Mouse (Mus musculus): ENCODE results near the gene Slc2a4. TPM values are rescaled to one million over a fixed set of nuclear protein-coding genes. Genes with fewer than 3 reads are reported as not detected.
A peak's percentile ranks its signal among the peaks of the same experiment; 100 is the strongest.

Gene Slc2a4
- polyA plus RNA-seq, 1 experiment from 2014 or later = 19.0 TPM

GRCm38 (mm10) chr11:69910177-69910576, 37.8 kb downstream of the Slc2a4 start:
- ATAC-seq (ENCODE audit: insufficient read depth) = no peak
- TF ChIP-seq CTCF (IDR thresholded peaks at IDR 0.05; ENCODE audit: low read depth) = no peak
- Histone ChIP-seq H3K36me3 (ENCODE audit: insufficient read depth) (peaks cover 88% of the 10 kb centered on the region), H3K4me3 (ENCODE audit: low read depth, low read length) (no peak overlapping the region), H3K4me1 (ENCODE audit: insufficient read depth) (no peaks in the 10 kb centered on the region), H3K27me3 (ENCODE audit: insufficient read depth, low read length) (no peaks in the 10 kb centered on the region), H3K4me2 (no peak overlapping the region), H3K27ac (ENCODE audit: low read depth) (no peak overlapping the region), H3K9me3 (ENCODE audit: low read depth, low read length) (no peaks in the 10 kb centered on the region), H3K9ac (no peak overlapping the region)
- DNase-seq = no peak
- 91% methylated on average over 8 of the region's 8 CpGs for WGBS

- no peak overlapping the region for H3K4me2 ChIP-seq
- DNase-seq = no peak
- no peaks in the 10 kb centered on the region for H3K9me3 ChIP-seq (ENCODE audit: low read depth, low read length)
- TF ChIP-seq CTCF (IDR thresholded peaks at IDR 0.05; ENCODE audit: low read depth) = no peak
- no peaks in the 10 kb centered on the region for H3K4me1 ChIP-seq (ENCODE audit: insufficient read depth)
- H3K27ac ChIP-seq (ENCODE audit: low read depth) = no peak overlapping the region
- peaks cover 93% of the 10 kb centered on the region for H3K36me3 ChIP-seq (ENCODE audit: insufficient read depth)
- no peak overlapping the region for H3K4me3 ChIP-seq (ENCODE audit: low read depth, low read length)
- H3K27me3 ChIP-seq (ENCODE audit: insufficient read depth, low read length) = no peaks in the 10 kb centered on the region
- WGBS = 89% methylated on average over 5 of the region's 5 CpGs
- H3K9ac ChIP-seq = no peak overlapping the region
- ATAC-seq (ENCODE audit: insufficient read depth) = no peak
Observed at GRCm38 (mm10) chr11:69909174-69909573, 38.8 kb downstream of the Slc2a4 start.

DNA sequence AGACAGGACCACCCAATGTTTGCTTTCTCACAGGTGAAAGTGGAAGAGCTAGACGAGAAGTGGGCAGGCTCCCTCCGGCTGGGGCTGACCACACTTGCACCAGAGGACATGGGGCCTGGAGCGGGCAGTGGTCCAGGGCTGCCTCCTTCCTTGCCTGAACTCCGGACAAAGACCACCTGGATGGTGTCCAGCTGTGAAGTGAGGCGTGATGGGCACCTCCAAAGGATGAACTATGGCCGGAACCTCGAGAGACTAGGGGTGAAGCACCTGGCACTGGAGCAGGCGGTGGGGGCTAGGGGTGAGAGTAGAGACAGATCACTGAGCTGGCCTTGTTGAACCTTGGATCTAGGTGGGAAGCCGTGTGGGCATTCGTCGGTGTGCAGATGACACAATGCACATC, 39.3 kb downstream of the Slc2a4 start:
- Histone ChIP-seq H3K4me2 (no peak overlapping the region), H3K4me3 (ENCODE audit: low read depth, low read length) (no peak overlapping the region), H3K27ac (ENCODE audit: low read depth) (no peak overlapping the region), H3K27me3 (ENCODE audit: insufficient read depth, low read length) (no peaks in the 10 kb centered on the region), H3K9ac (no peak overlapping the region), H3K36me3 (ENCODE audit: insufficient read depth) (peaks cover 98% of the 10 kb centered on the region), H3K4me1 (ENCODE audit: insufficient read depth) (no peaks in the 10 kb centered on the region), H3K9me3 (ENCODE audit: low read depth, low read length) (no peaks in the 10 kb centered on the region)
- no peak for ATAC-seq (ENCODE audit: insufficient read depth)
- DNase-seq = no peak
- WGBS = 87% methylated on average over 11 of the region's 11 CpGs
- TF ChIP-seq CTCF (IDR thresholded peaks at IDR 0.05; ENCODE audit: low read depth) = no peak

DNA sequence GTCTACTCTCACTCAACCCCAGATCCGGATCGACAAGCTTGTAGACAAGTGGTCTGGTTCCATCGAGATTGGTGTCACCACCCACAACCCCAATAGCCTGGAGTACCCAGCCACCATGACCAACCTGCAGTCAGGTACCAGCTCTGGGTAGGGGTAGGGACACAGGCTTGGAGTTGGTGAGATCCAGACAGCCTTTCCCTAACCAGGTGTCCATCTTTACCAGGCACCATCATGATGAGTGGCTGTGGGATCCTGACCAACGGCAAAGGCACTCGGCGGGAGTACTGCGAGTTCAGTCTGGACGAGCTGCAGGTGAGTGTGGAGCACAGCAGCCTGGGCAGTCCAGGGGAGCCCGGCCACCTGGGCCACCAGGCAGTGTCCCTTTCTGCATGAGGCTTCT, 43.7 kb downstream of the Slc2a4 start:
- no peaks in the 10 kb centered on the region for H3K27me3 ChIP-seq (ENCODE audit: insufficient read depth, low read length)
- peaks cover 59% of the 10 kb centered on the region for H3K36me3 ChIP-seq (ENCODE audit: insufficient read depth)
- H3K4me3 ChIP-seq (ENCODE audit: low read depth, low read length) = no peak overlapping the region
- 0 out of 2 replicates have a peak, but pooled peaks cover 5% of the 10 kb centered on the region for H3K4me1 ChIP-seq (ENCODE audit: insufficient read depth)
- 91% methylated on average over 9 of the region's 9 CpGs for WGBS
- DNase-seq (no peak), ATAC-seq (ENCODE audit: insufficient read depth) (no peak)
- H3K27ac ChIP-seq (ENCODE audit: low read depth) = no peak overlapping the region
- no peak overlapping the region for H3K4me2 ChIP-seq
- no peak for TF ChIP-seq CTCF (IDR thresholded peaks at IDR 0.05; ENCODE audit: low read depth)
- no peak overlapping the region for H3K9ac ChIP-seq
- H3K9me3 ChIP-seq (ENCODE audit: low read depth, low read length) = no peaks in the 10 kb centered on the region

- Histone ChIP-seq H3K27me3 (ENCODE audit: insufficient read depth, low read length) (no peaks in the 10 kb centered on the region), H3K27ac (ENCODE audit: low read depth) (no peak overlapping the region), H3K9me3 (ENCODE audit: low read depth, low read length) (no peaks in the 10 kb centered on the region), H3K9ac (no peak overlapping the region; the same call in 1 of the 2 replicates), H3K4me2 (peak overlapping the region; percentile 99), H3K36me3 (ENCODE audit: insufficient read depth) (peaks cover 46% of the 10 kb centered on the region), H3K4me3 (ENCODE audit: low read depth, low read length) (peak overlapping the region; percentile 84), H3K4me1 (ENCODE audit: insufficient read depth) (0 out of 2 replicates have a peak, but pooled peaks cover 5% of the 10 kb centered on the region)
- no peak for TF ChIP-seq CTCF (IDR thresholded peaks at IDR 0.05; ENCODE audit: low read depth)
- no peak for DNase-seq
- 86% methylated on average over 13 of the region's 13 CpGs for WGBS
- no peak for ATAC-seq (ENCODE audit: insufficient read depth)
Observed at GRCm38 (mm10) chr11:69902972-69903371, 45.0 kb downstream of the Slc2a4 start.

- no peak for ATAC-seq (ENCODE audit: insufficient read depth)
- no peak for TF ChIP-seq CTCF (IDR thresholded peaks at IDR 0.05; ENCODE audit: low read depth)
Observed at GRCm38 (mm10) chr11:69901993-69902392, 46.0 kb downstream of the Slc2a4 start.

GRCm38 (mm10) chr11:69901406-69901846, 46.6 kb downstream of the Slc2a4 start:
- Histone ChIP-seq H3K27ac (ENCODE audit: low read depth) (peak overlapping the region; percentile 98), H3K4me3 (ENCODE audit: low read depth, low read length) (peak overlapping the region; percentile 84), H3K9me3 (ENCODE audit: low read depth, low read length) (no peaks in the 10 kb centered on the region), H3K36me3 (ENCODE audit: insufficient read depth) (peaks cover 30% of the 10 kb centered on the region), H3K9ac (peak overlapping the region; percentile 89), H3K4me1 (ENCODE audit: insufficient read depth) (0 out of 2 replicates have a peak, but pooled peaks cover 5% of the 10 kb centered on the region), H3K27me3 (ENCODE audit: insufficient read depth, low read length) (no peaks in the 10 kb centered on the region), H3K4me2 (peak overlapping the region; percentile 99)
- ATAC-seq (ENCODE audit: insufficient read depth) (peak; percentile 79), DNase-seq (peak; percentile 99)
- TF ChIP-seq CTCF (IDR thresholded peaks at IDR 0.05; ENCODE audit: low read depth) = no peak
- under 1% methylated on average over 42 of the region's 42 CpGs for WGBS

More at GRCm38 (mm10) chr11:69901993-69902392, 46.0 kb downstream of the Slc2a4 start:
- Histone ChIP-seq H3K4me2 (peak overlapping the region; percentile 99), H3K4me3 (ENCODE audit: low read depth, low read length) (peak overlapping the region; percentile 84), H3K27me3 (ENCODE audit: insufficient read depth, low read length) (no peaks in the 10 kb centered on the region), H3K36me3 (ENCODE audit: insufficient read depth) (peaks cover 36% of the 10 kb centered on the region), H3K4me1 (ENCODE audit: insufficient read depth) (0 out of 2 replicates have a peak, but pooled peaks cover 5% of the 10 kb centered on the region), H3K9ac (peak overlapping the region; percentile 89), H3K9me3 (ENCODE audit: low read depth, low read length) (no peaks in the 10 kb centered on the region), H3K27ac (ENCODE audit: low read depth) (peak overlapping the region; percentile 98)
- under 1% methylated on average over 38 of the region's 39 CpGs for WGBS
- DNase-seq = peak; percentile 15

Data from lung, embryonic 14.5 days (tissue).